Mouse (Mus musculus) bone marrow, adult 2 months (tissue): Measurements from ENCODE around the gene Cd59a.

Experiments used
- CTCF ChIP-seq: fragments of 200-500 bp; IDR thresholded peaks from 2 replicates; pipeline ENCODE4 v1.5.1; 2011; ENCODE audit warnings: low read length, control low read depth; ENCODE audit not compliant: control insufficient read depth, insufficient read depth
- POLR2A ChIP-seq: fragments of 200-500 bp; IDR thresholded peaks from 2 replicates; pipeline ENCODE4 v1.6.1; 2011; ENCODE audit warnings: low read depth, mild to moderate bottlenecking, control low read depth, low read length, borderline replicate concordance; ENCODE audit not compliant: control insufficient read depth

DNA sequence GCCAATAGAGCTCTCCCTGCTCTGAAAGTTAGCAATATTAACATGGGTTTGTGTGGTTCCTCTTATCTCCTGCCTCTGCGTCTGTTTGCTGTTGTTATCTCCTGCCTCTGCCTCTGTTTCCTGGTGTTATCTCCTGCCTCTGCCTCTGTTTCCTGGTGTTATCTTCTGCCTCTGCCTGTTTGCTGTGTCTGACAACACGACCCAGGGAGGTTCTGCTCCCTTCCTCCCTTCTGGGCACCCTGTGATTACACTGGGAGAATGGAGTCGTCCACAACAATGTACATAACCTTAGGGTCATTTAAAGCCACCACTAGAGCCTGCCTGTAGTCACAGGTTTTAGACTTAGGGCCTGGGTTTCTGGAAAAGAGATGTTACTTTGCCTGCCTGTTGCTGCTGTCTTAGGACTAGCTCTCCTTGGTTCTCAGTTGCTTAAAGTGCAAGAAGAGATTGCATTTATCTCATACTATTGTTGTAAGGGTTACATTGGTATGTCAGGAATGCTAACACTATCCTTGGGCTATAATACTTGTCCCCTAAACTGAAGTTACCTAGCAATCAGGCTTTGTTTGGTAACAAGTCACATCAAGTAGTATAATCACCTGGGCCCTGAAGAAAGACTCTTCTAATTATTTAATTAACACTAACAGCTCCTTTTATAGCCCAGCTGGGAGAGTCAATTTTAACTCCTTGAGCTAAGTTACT lies 3.1 kb downstream of the Cd59a start:
- TF ChIP-seq CTCF (no peak), POLR2A (no peak)
